Comparison of ENCODE assay signal across 10 mouse cellular contexts in the genomic region with DNA sequence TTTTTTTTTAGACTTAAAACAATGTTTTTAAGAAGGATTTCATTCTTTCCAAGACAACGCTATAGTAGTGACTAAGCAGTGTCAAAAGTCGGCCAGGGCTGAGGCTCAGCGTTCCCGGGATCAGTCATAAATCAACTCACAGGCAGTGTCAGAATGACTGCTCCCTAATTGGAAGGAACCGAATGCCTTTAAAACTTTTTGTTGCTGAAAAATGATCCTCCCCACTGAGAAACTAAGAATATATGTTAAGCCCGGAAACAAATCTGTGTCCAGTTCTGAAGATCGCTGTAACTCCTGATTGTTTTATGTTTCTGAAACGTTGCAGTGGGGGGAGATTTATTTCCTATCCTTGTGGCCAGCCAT.
DNase-seq lines count a peak whose midpoint lies in the region; ATAC-seq and TF ChIP-seq lines count a peak whose summit lies in the region.
"Had no signal": no experiment of that assay in that cellular context is flagged by ENCODE, and none has a peak within 500 bp of the region (broad histone marks: within the 10 kb centered on the region; RNA-seq: fewer than 3 reads in every experiment).

No protein-coding gene starts in this region.

- H3K27me3 ChIP-seq in heart, embryonic 13.5 days (replicated peaks): no peaks in the 10 kb centered on the region
- no peaks in the 10 kb centered on the region for H3K27me3 ChIP-seq in intestine, postnatal 0 days (replicated peaks; ENCODE audit: control insufficient read depth, insufficient read depth, low read length)
- H3K27me3 ChIP-seq in neural tube, embryonic 12.5 days (replicated peaks): no peaks in the 10 kb centered on the region

- peak overlapping the region; percentile 28 for H3K4me2 ChIP-seq in heart, embryonic 13.5 days
- H3K4me2 ChIP-seq in intestine, postnatal 0 days (replicated peaks; ENCODE audit: low read depth): peak overlapping the region; percentile 43
- H3K4me2 ChIP-seq in neural tube, embryonic 12.5 days (replicated peaks): peak overlapping the region; percentile 39

- no peak for TF ChIP-seq CTCF in intestine, postnatal 0 days (IDR thresholded peaks at IDR 0.05; ENCODE audit: low read depth)

- 0 out of 2 replicates have a peak, but pooled peaks cover 4% of the 10 kb centered on the region for H3K36me3 ChIP-seq in heart, embryonic 13.5 days
- no peaks in the 10 kb centered on the region for H3K36me3 ChIP-seq in intestine, postnatal 0 days (ENCODE audit: control insufficient read depth, insufficient read depth)
- H3K36me3 ChIP-seq in neural tube, embryonic 12.5 days: no peaks in the 10 kb centered on the region; the same call in 1 of the 2 replicates

- H3K27ac ChIP-seq in heart, embryonic 13.5 days (replicated peaks): no peak overlapping the region
- no peak overlapping the region for H3K27ac ChIP-seq in intestine, postnatal 0 days (ENCODE audit: low read depth, low read length)
- no peak overlapping the region for H3K27ac ChIP-seq in neural tube, embryonic 12.5 days
- H3K27ac ChIP-seq: macrophage had no signal

- H3K4me3 ChIP-seq in heart, embryonic 13.5 days: no peak overlapping the region
- H3K4me3 ChIP-seq in intestine, postnatal 0 days (ENCODE audit: low read depth, low read length): no peak overlapping the region
- no peak overlapping the region for H3K4me3 ChIP-seq in neural tube, embryonic 12.5 days

- 47% methylated on average over 8 of the region's 8 CpGs for WGBS in heart, embryonic 13.5 days
- whole genome bisulfite sequencing in intestine, postnatal 0 days: 10% methylated on average over 8 of the region's 8 CpGs
- WGBS in neural tube, embryonic 12.5 days: 2% methylated on average over 8 of the region's 8 CpGs

- H3K9me3 ChIP-seq in heart, embryonic 13.5 days: no peaks in the 10 kb centered on the region
- H3K9me3 ChIP-seq in intestine, postnatal 0 days (ENCODE audit: control insufficient read depth): no peaks in the 10 kb centered on the region
- H3K9me3 ChIP-seq in neural tube, embryonic 12.5 days: no peaks in the 10 kb centered on the region

- no peak overlapping the region for H3K9ac ChIP-seq in heart, embryonic 13.5 days
- no peak overlapping the region for H3K9ac ChIP-seq in intestine, postnatal 0 days (ENCODE audit: low read depth, low read length)
- no peak overlapping the region for H3K9ac ChIP-seq in neural tube, embryonic 12.5 days

- no peak for DNase-seq in heart, postnatal 36 days
- DNase-seq in adrenal gland, postnatal 10 days: peak; percentile 58
- no peak for DNase-seq in cerebellum, adult 9-11 months
- no peak for DNase-seq in cerebellum, postnatal 4 days (ENCODE audit: low spot score in 2 of 2)
- DNase-seq: thymus, postnatal 25 days had no signal

- intact Hi-C loops in heart, postnatal 36 days (cut with DNase I): no loop called here

- ATAC-seq in heart, embryonic 13.5 days (ENCODE audit: extremely low read depth, insufficient number of reproducible peaks, low FRiP score, low TSS enrichment): no peak
- ATAC-seq in intestine, postnatal 0 days: no peak
- ATAC-seq in neural tube, embryonic 12.5 days (ENCODE audit: low FRiP score, low read depth): no peak
- no peak for ATAC-seq in inflammation-experienced regulatory T-cells, adult 6 months

- H3K4me1 ChIP-seq in heart, embryonic 13.5 days: peaks cover 8% of the 10 kb centered on the region; the same call in 1 of the 2 replicates
- 0 out of 2 replicates have a peak, but pooled peaks cover 3% of the 10 kb centered on the region for H3K4me1 ChIP-seq in intestine, postnatal 0 days (replicated peaks; ENCODE audit: control insufficient read depth, insufficient read depth, low read length)
- peaks cover 35% of the 10 kb centered on the region for H3K4me1 ChIP-seq in neural tube, embryonic 12.5 days
